Mouse (Mus musculus) limb, embryonic 14.5 days (tissue): ENCODE measurements around the gene Top3b. TPM values are rescaled to one million over a fixed set of nuclear protein-coding genes. Genes with fewer than 3 reads are reported as not detected.

Experiments
- ATAC-seq: fragments of 200-750 bp; cut with Nextera tagmentation; 2 replicates; pipeline ENCODE4 v1.8.0; 2017; ENCODE audit warnings: low read depth, moderate number of reproducible peaks, moderate TSS enrichment; ENCODE audit not compliant: low FRiP score
- DNase-seq: peaks from one replicate; pipeline ENCODE4 v3.0.0-alpha.2; 2015; ENCODE audit warnings: low spot score
- H3K27ac ChIP-seq: fragments of 300-500 bp; sonication (generic); replicated peaks from 2 replicates; pipeline ENCODE4 v1.5.1; 2014; ENCODE audit warnings: low read depth, mild to moderate bottlenecking, low read length, moderate library complexity, mixed read lengths
- H3K27me3 ChIP-seq: fragments of 300-500 bp; sonication (generic); 2 replicates; pipeline ENCODE4 v1.6.1; 2014; ENCODE audit warnings: low read length, mixed read lengths; ENCODE audit not compliant: control insufficient read depth, insufficient read depth
- H3K36me3 ChIP-seq: fragments of 300-500 bp; sonication (generic); 2 replicates; pipeline ENCODE4 v1.6.1; 2014; ENCODE audit warnings: mild to moderate bottlenecking, low read length, moderate library complexity, mixed read lengths; ENCODE audit not compliant: control insufficient read depth, insufficient read depth
- H3K4me1 ChIP-seq: fragments of 300-500 bp; sonication (generic); 2 replicates; pipeline ENCODE4 v1.6.1; 2014; ENCODE audit warnings: antibody characterized with exemption, low read length, mixed read lengths; ENCODE audit not compliant: control insufficient read depth, insufficient read depth
- H3K4me2 ChIP-seq: fragments of 300-500 bp; sonication (generic); replicated peaks from 2 replicates; pipeline ENCODE4 v1.6.1; 2014; ENCODE audit warnings: low read depth, mild to moderate bottlenecking, low read length, moderate library complexity; ENCODE audit not compliant: severe bottlenecking
- H3K4me3 ChIP-seq: fragments of 300-500 bp; sonication (generic); replicated peaks from 2 replicates; pipeline ENCODE4 v1.5.1; 2014; ENCODE audit warnings: low read length
- H3K9ac ChIP-seq: fragments of 300-500 bp; sonication (generic); 2 replicates; pipeline ENCODE4 v1.6.1; 2014; ENCODE audit warnings: mild to moderate bottlenecking, low read depth, low read length, moderate library complexity; ENCODE audit not compliant: severe bottlenecking
- H3K9me3 ChIP-seq: fragments of 300-500 bp; sonication (generic); 2 replicates; pipeline ENCODE4 v1.6.1; 2016; ENCODE audit warnings: low read length; ENCODE audit not compliant: control insufficient read depth
- POLR2A ChIP-seq: fragments of 200-500 bp; IDR thresholded peaks from 2 replicates; pipeline ENCODE4 v1.8.0; 2012; ENCODE audit warnings: inconsistent platforms, mild to moderate bottlenecking, moderate library complexity, borderline replicate concordance; ENCODE audit not compliant: insufficient read depth, insufficient read length; ENCODE audit errors: extremely low read depth
- WGBS: fragments of 180-500 bp; shearing (Covaris S2); extraction: QIAGEN DNeasy Blood & Tissue Kit; methylation state at CpG from one replicate; pipeline ENCODE4 v1.1.7; 2014; 5-methylcytosine and 5-hydroxymethylcytosine counted together
- polyA plus RNA-seq, 2 experiments: library from polyadenylated mRNA; depleted of rRNA in 1 of 2; stranded (reverse) in 1 of 2; unstranded in 1 of 2; fragments of >200 nt; fragmentation: Nextera tagmentation in 1 of 2; extraction: Ambion mirVana in 1 of 2; gene quantifications; 2 replicates each; pipeline versions ENCODE4 v1.2.1 to v1.2.3; 2012 to 2014

Gene Top3b
- polyA plus RNA-seq, 2 experiments = 71.5 to 120 TPM

- TF ChIP-seq POLR2A = no peak
- H3K27ac ChIP-seq = peak overlapping the region; percentile 56
- H3K4me2 ChIP-seq = peak overlapping the region; percentile 74
- H3K9ac ChIP-seq = peak overlapping the region; percentile 69
- H3K27me3 ChIP-seq = no peaks in the 10 kb centered on the region
- H3K4me1 ChIP-seq = peaks cover 7% of the 10 kb centered on the region; the same call in 1 of the 2 replicates
- no peaks in the 10 kb centered on the region for H3K9me3 ChIP-seq
- WGBS = 22% methylated on average over 10 of the region's 10 CpGs
- no peak for ATAC-seq
- peak overlapping the region; percentile 62 for H3K4me3 ChIP-seq
- no peak for DNase-seq
- peaks cover 20% of the 10 kb centered on the region for H3K36me3 ChIP-seq
Observed at GRCm38 (mm10) chr16:16897056-16897584, 26.6 kb downstream of the Top3b start.

DNA sequence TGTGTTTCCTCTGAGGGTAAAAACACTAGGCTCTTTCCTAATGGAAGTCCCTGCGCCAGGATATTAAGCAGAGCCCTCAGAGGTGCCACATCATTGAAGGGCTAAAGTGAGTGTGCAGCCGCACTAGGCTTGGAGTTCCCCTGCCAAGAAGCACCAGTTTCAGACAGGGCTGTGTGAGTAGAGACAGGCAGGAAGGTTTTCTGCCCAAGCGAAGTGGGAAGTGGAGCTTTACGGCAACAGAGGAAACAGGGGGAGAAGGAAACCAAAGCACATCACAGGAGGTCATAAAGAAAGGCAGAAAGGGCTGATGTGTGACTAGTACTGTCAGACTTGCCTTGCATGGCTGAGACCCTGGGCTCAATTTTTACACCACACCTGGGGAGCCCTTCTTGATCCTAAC lies 31.8 kb downstream of the Top3b start:
- no peak for TF ChIP-seq POLR2A
- H3K9ac ChIP-seq = no peak overlapping the region
- no peak overlapping the region for H3K4me3 ChIP-seq
- ATAC-seq (no peak), DNase-seq (no peak)
- no peak overlapping the region for H3K27ac ChIP-seq
- peaks cover 4% of the 10 kb centered on the region; the same call in 1 of the 2 replicates for H3K4me1 ChIP-seq
- peaks cover 36% of the 10 kb centered on the region for H3K36me3 ChIP-seq
- WGBS = 81% methylated on average over 4 of the region's 4 CpGs
- no peaks in the 10 kb centered on the region for H3K27me3 ChIP-seq
- H3K4me2 ChIP-seq = no peak overlapping the region
- H3K9me3 ChIP-seq = no peaks in the 10 kb centered on the region

DNA sequence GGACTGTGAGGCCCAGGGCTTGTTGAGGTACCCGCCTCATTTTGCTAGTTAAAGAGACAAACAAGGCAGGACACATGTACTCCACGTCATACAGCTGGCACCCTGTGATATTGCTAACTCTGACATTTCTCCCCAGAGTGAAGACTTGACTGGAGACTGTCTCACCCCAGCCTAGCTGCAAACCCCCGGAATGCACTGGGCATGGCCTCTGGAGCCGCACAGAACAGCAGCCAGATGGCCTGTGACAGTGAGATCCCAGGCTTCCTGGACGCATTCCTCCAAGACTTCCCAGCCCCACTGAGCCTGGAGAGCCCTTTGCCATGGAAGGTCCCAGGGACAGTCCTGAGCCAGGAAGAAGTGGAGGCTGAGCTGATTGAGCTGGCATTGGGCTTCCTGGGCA lies 32.7 kb downstream of the Top3b start:
- Histone ChIP-seq H3K4me2 (no peak overlapping the region), H3K27me3 (no peaks in the 10 kb centered on the region), H3K9ac (no peak overlapping the region), H3K36me3 (peaks cover 36% of the 10 kb centered on the region), H3K4me1 (no peaks in the 10 kb centered on the region), H3K27ac (no peak overlapping the region), H3K9me3 (no peaks in the 10 kb centered on the region), H3K4me3 (no peak overlapping the region)
- WGBS = 88% methylated on average over 5 of the region's 5 CpGs
- TF ChIP-seq POLR2A = no peak
- DNase-seq (no peak), ATAC-seq (no peak)

DNA sequence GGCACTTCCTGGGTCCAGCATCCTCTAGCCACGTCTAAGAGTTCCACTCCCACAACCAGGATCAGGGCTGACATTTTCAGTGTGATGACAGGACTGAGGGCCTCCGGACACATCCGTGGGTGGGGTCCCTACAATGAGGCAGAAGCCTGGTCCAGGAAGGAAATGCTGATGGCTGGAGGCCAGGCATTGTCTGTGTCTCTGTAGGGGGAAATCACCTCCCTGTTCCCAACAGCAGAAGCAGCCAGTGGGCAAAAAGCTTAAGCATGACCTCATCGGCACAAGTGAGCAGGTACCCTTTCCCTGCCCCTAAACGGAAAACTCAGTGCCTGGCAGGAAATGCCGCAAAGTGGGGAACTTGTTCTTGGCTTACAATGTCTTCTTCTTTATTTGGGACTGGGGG lies 37.3 kb downstream of the Top3b start:
- Histone ChIP-seq H3K4me3 (no peak overlapping the region), H3K4me2 (no peak overlapping the region), H3K9ac (no peak overlapping the region), H3K27ac (no peak overlapping the region), H3K27me3 (no peaks in the 10 kb centered on the region), H3K36me3 (peaks cover 74% of the 10 kb centered on the region), H3K4me1 (no peaks in the 10 kb centered on the region; the same call in 1 of the 2 replicates), H3K9me3 (no peaks in the 10 kb centered on the region)
- ATAC-seq (no peak), DNase-seq (peak; percentile 23)
- 80% methylated on average over 6 of the region's 6 CpGs for WGBS
- no peak for TF ChIP-seq POLR2A

DNA sequence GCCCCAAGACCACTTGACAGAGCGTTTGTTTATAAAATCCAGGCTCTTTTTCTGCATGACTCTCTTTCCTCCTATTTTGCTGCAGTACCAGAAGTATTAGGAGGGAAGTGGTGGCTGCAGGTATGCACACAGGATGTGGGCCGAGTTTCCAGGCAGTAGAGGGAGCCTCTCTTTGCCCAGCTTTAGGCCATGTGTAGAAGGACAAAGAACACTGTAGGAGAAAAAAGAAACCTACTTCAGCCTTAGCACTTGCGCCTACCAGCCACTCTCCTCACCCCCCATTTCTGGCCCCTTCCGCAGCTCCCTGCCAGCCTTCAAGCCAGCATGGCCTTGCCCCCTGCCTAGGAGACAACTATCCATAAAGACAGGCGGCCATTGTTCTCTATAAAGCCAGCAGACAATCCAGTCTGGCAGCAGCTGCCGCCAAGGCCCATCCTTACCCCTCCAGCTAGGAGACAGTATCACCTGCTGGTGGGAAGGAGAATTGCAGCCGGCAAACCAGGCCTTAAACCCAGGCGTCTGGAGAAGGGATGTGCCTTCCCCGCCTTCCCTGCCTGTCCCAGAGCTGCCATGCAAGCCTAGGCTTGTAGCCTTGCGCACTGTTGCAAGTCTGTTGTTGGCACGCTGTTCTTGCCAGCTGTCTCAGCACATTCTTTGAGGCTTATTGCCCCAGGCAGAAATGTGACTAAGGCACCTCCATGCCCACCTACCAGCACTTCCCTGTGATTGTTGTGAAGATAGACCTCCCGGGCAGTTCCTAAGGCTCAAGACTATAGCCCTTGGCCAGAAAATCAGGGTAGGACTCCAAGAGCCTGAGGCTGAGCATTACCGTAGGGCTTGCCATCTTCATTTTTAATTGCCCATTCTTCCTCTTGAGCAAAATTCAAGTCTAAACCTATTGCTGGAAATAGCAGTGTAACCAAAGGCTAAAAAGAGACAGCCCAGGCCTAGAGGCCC lies 41.4 kb downstream of the Top3b start:
- H3K4me3 ChIP-seq = no peak overlapping the region
- no peaks in the 10 kb centered on the region for H3K9me3 ChIP-seq
- ATAC-seq (peak; percentile 82), DNase-seq (peak; percentile 83)
- H3K4me2 ChIP-seq = no peak overlapping the region
- H3K4me1 ChIP-seq = no peaks in the 10 kb centered on the region; the same call in 1 of the 2 replicates
- peaks cover 72% of the 10 kb centered on the region for H3K36me3 ChIP-seq
- no peaks in the 10 kb centered on the region for H3K27me3 ChIP-seq
- TF ChIP-seq POLR2A = no peak
- H3K9ac ChIP-seq = no peak overlapping the region
- peak overlapping the region; percentile 46 for H3K27ac ChIP-seq
- WGBS = 51% methylated on average over 13 of the region's 13 CpGs
